Mouse (Mus musculus): Measurements from ENCODE around the gene Ctf2. TPM values are rescaled to one million over a fixed set of nuclear protein-coding genes. Genes with fewer than 3 reads are reported as not detected.

Gene Ctf2
- polyA plus RNA-seq, 1 experiment, result not detected

- Histone ChIP-seq H3K36me3 (ENCODE audit: control insufficient read depth, insufficient read depth, low read length) (no peaks in the 10 kb centered on the region), H3K4me1 (ENCODE audit: control insufficient read depth, insufficient read depth, low read length) (0 out of 2 replicates have a peak, but pooled peaks cover 5% of the 10 kb centered on the region), H3K27ac (ENCODE audit: insufficient read depth, low read depth, low read length) (no peak overlapping the region), H3K27me3 (replicated peaks; ENCODE audit: control insufficient read depth, insufficient read depth, low read length) (no peaks in the 10 kb centered on the region), H3K4me3 (ENCODE audit: insufficient read depth, low read depth, low read length) (no peak overlapping the region)
- TF ChIP-seq CTCF (conservative IDR thresholded peaks at IDR 0.05; ENCODE audit: insufficient read depth, insufficient read length, low read depth, low read length) (no peak), POLR2A (IDR thresholded peaks at IDR 0.05; ENCODE audit: low read depth, low read length) (no peak)
- DNase-seq, result peak; percentile 50
- 61% methylated on average over 4 of the region's 4 CpGs for WGBS
Measured at GRCm38 (mm10) chr7:127672776-127673175, 59.2 kb downstream of the Ctf2 start.

- peak overlapping the region; percentile 94 for H3K27ac ChIP-seq (ENCODE audit: insufficient read depth, low read depth, low read length)
- WGBS, result 46% methylated on average over 11 of the region's 11 CpGs
- H3K36me3 ChIP-seq (ENCODE audit: control insufficient read depth, insufficient read depth, low read length), result no peaks in the 10 kb centered on the region
- H3K27me3 ChIP-seq (replicated peaks; ENCODE audit: control insufficient read depth, insufficient read depth, low read length), result no peaks in the 10 kb centered on the region
- no peak overlapping the region for H3K4me3 ChIP-seq (ENCODE audit: insufficient read depth, low read depth, low read length)
- TF ChIP-seq POLR2A (IDR thresholded peaks at IDR 0.05; ENCODE audit: low read depth, low read length), result no peak
- TF ChIP-seq CTCF (conservative IDR thresholded peaks at IDR 0.05; ENCODE audit: insufficient read depth, insufficient read length, low read depth, low read length), result no peak
- H3K4me1 ChIP-seq (ENCODE audit: control insufficient read depth, insufficient read depth, low read length), result 0 out of 2 replicates have a peak, but pooled peaks cover 5% of the 10 kb centered on the region
- DNase-seq, result peak; percentile 72
Measured at GRCm38 (mm10) chr7:127671880-127672774, 59.8 kb downstream of the Ctf2 start.

Other genes starting within 250 kb of the Ctf2 start
- 17.0 and 18.6 TPM in 2 replicates for gene Srcap, start 220.2 kb downstream of the Ctf2 start, polyA plus RNA-seq (2012; rRNA removed)
- gene Gm42715, start 212.6 kb downstream of the Ctf2 start, polyA plus RNA-seq (2012; rRNA removed), result 12.5 and 13.1 TPM in 2 replicates
- gene Tmem265, start 170.8 kb downstream of the Ctf2 start, polyA plus RNA-seq (2012; rRNA removed), result not detected in 2 replicates
- 53.6 and 65.6 TPM in 2 replicates for gene Phkg2, start 158.8 kb downstream of the Ctf2 start, polyA plus RNA-seq (2012; rRNA removed)
- 17.1 and 18.6 TPM in 2 replicates for gene Ccdc189, start 143.6 kb downstream of the Ctf2 start, polyA plus RNA-seq (2012; rRNA removed)
- 24.7 and 25.7 TPM in 2 replicates for gene Rnf40, start 143.4 kb downstream of the Ctf2 start, polyA plus RNA-seq (2012; rRNA removed)
- gene Zfp629, start 116.4 kb downstream of the Ctf2 start, polyA plus RNA-seq (2012; rRNA removed), result 12.3 and 16.9 TPM in 2 replicates
- gene Bcl7c, start 23.2 kb downstream of the Ctf2 start, polyA plus RNA-seq (2012; rRNA removed), result 24.5 and 25.9 TPM in 2 replicates
- 19.4 and 20.6 TPM in 2 replicates for gene Ctf1, start 19.4 kb downstream of the Ctf2 start, polyA plus RNA-seq (2012; rRNA removed)
- gene Fbxl19, start 12.4 kb upstream of the Ctf2 start, polyA plus RNA-seq (2012; rRNA removed), result 14.6 and 20.8 TPM in 2 replicates
- 28.2 and 34.6 TPM in 2 replicates for gene Orai3, start 37.6 kb upstream of the Ctf2 start, polyA plus RNA-seq (2012; rRNA removed)
- 8.8 and 10.9 TPM in 2 replicates for gene Setd1a, start 44.5 kb upstream of the Ctf2 start, polyA plus RNA-seq (2012; rRNA removed)
- gene Gm49388, start 53.4 kb upstream of the Ctf2 start, polyA plus RNA-seq (2012; rRNA removed), result not detected in 2 replicates
- 45.0 and 49.3 TPM in 2 replicates for gene Hsd3b7, start 68.4 kb upstream of the Ctf2 start, polyA plus RNA-seq (2012; rRNA removed)
- gene Stx4a, start 92.1 kb upstream of the Ctf2 start, polyA plus RNA-seq (2012; rRNA removed), result 60.7 and 66.5 TPM in 2 replicates
- gene Stx1b, start 92.4 kb upstream of the Ctf2 start, polyA plus RNA-seq (2012; rRNA removed), result 2.3 and 2.4 TPM in 2 replicates
- gene Zfp646, start 144.1 kb upstream of the Ctf2 start, polyA plus RNA-seq (2012; rRNA removed), result 11.9 and 14.3 TPM in 2 replicates
- gene Zfp668, start 144.7 kb upstream of the Ctf2 start, polyA plus RNA-seq (2012; rRNA removed), result 4.2 and 4.3 TPM in 2 replicates
- gene Prss53, start 158.8 kb upstream of the Ctf2 start, polyA plus RNA-seq (2012; rRNA removed), result 5.1 and 7.5 TPM in 2 replicates
- gene Gm21974, start 163.3 kb upstream of the Ctf2 start, polyA plus RNA-seq (2012; rRNA removed), result not detected in 2 replicates
- gene Vkorc1, start 163.5 kb upstream of the Ctf2 start, polyA plus RNA-seq (2012; rRNA removed), result 289 and 293 TPM in 2 replicates
- 148 and 163 TPM in 2 replicates for gene Bckdk, start 171.9 kb upstream of the Ctf2 start, polyA plus RNA-seq (2012; rRNA removed)
- 11.8 and 12.2 TPM in 2 replicates for gene Kat8, start 180.3 kb upstream of the Ctf2 start, polyA plus RNA-seq (2012; rRNA removed)
- gene Prss8, start 197.9 kb upstream of the Ctf2 start, polyA plus RNA-seq (2012; rRNA removed), result 745 and 858 TPM in 2 replicates
- 21.9 and 28.4 TPM in 2 replicates for gene Prss36, start 214.6 kb upstream of the Ctf2 start, polyA plus RNA-seq (2012; rRNA removed)
- gene Fus, start 235.3 kb upstream of the Ctf2 start, polyA plus RNA-seq (2012; rRNA removed), result 183 and 196 TPM in 2 replicates

Data from kidney, adult 2 months (tissue).